Mouse (Mus musculus): Measurements from ENCODE around the gene Klhl31.

DNA sequence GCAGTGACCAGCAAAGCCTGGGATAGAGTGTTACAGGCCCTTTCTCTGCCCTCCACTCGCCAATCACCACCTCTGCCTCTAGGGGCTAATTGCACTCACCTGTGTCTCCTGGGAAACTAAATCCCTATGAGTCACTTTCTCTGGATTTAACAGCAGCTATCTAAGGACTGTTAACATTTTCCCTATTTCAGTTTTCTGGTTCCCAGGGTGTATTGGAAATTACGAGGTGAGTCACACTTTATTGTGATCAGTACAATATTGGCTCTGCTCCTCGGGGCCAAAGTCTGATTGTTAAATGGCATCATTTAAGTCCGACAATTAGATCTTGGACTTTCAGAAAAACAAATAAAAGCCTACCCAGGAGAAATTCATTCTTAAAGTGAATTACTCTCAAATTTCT, 24.0 kb upstream of the Klhl31 start:
- TF ChIP-seq CTCF (IDR thresholded peaks at IDR 0.05; ENCODE audit: low read depth): no peak
- TF ChIP-seq EP300 (IDR thresholded peaks at IDR 0.05; ENCODE audit: low read depth): no peak

Data from heart, postnatal 0 days (tissue).